Mouse (Mus musculus): ENCODE results near the gene Ccdc177.

DNA sequence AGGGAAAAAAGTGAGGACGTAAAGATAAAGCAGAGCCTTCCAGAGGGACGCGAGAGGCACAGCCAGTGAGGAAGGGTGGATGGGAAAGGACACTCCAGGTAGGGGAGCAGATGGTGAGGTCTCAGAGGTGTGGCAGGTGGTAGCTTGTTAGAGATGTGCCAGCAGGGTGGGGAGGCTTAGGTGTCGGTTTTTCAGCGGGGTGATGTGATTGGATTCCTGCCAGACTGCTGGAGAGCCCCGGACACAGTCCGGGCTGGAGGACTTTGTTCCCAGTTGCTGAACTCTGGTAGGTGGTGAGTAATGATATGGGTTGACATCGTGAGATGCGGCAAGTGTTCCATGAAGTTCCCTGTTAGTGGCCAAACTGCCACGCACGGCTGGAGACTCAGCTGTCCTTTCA, 27.1 kb upstream of the Ccdc177 start:
- TF ChIP-seq CTCF (IDR thresholded peaks at IDR 0.05; ENCODE audit: low read depth, low read length) = no peak
- no peak for TF ChIP-seq POLR2A (IDR thresholded peaks at IDR 0.05; ENCODE audit: borderline replicate concordance, low read depth, low read length)
